Mouse (Mus musculus): ENCODE measurements around the gene Myod1.

Gene Myod1

GRCm38 (mm10) chr7:46391701-46392100 is 15.4 kb downstream of the Myod1 start:
- no peak for DNase-seq (ENCODE audit: low read depth)

GRCm38 (mm10) chr7:46393116-46393515 is 16.8 kb downstream of the Myod1 start:
- DNase-seq (ENCODE audit: low read depth), result peak; percentile 17

GRCm38 (mm10) chr7:46393718-46394511 is 17.6 kb downstream of the Myod1 start:
- DNase-seq (ENCODE audit: low read depth), result no peak

- DNase-seq (ENCODE audit: low read depth), result no peak
Measured at GRCm38 (mm10) chr7:46394933-46395332, 18.7 kb downstream of the Myod1 start.

GRCm38 (mm10) chr7:46395571-46395970 is 19.3 kb downstream of the Myod1 start:
- no peak for DNase-seq (ENCODE audit: low read depth)

- DNase-seq (ENCODE audit: low read depth), result no peak
Measured at GRCm38 (mm10) chr7:46396231-46396927, 20.1 kb downstream of the Myod1 start, which contains the start of gene Kcnc1. Gene Kcnc1 (plus strand): TSS chr7:46396497.

- no peak for DNase-seq (ENCODE audit: low read depth)
Measured at GRCm38 (mm10) chr7:46396928-46397731, 20.9 kb downstream of the Myod1 start.

GRCm38 (mm10) chr7:46397732-46398333 is 21.6 kb downstream of the Myod1 start:
- DNase-seq (ENCODE audit: low read depth), result no peak

GRCm38 (mm10) chr7:46398612-46399011 is 22.3 kb downstream of the Myod1 start:
- DNase-seq (ENCODE audit: low read depth), result no peak

GRCm38 (mm10) chr7:46399676-46400075 is 23.4 kb downstream of the Myod1 start:
- no peak for DNase-seq (ENCODE audit: low read depth)

- DNase-seq (ENCODE audit: low read depth), result no peak
Measured at GRCm38 (mm10) chr7:46400346-46400745, 24.1 kb downstream of the Myod1 start.

GRCm38 (mm10) chr7:46401371-46402180 is 25.3 kb downstream of the Myod1 start:
- no peak for DNase-seq (ENCODE audit: low read depth)

- DNase-seq (ENCODE audit: low read depth), result no peak
Measured at GRCm38 (mm10) chr7:46403616-46404485, 27.6 kb downstream of the Myod1 start.

GRCm38 (mm10) chr7:46404756-46405155 is 28.5 kb downstream of the Myod1 start:
- no peak for DNase-seq (ENCODE audit: low read depth)

- DNase-seq (ENCODE audit: low read depth), result no peak
Measured at GRCm38 (mm10) chr7:46408606-46409005, 32.3 kb downstream of the Myod1 start.

- no peak for DNase-seq (ENCODE audit: low read depth)
Measured at GRCm38 (mm10) chr7:46409204-46409789, 33.0 kb downstream of the Myod1 start.

GRCm38 (mm10) chr7:46410727-46411126 is 34.5 kb downstream of the Myod1 start:
- DNase-seq (ENCODE audit: low read depth), result no peak

- DNase-seq (ENCODE audit: low read depth), result no peak
Measured at GRCm38 (mm10) chr7:46412823-46413222, 36.5 kb downstream of the Myod1 start.

GRCm38 (mm10) chr7:46413959-46414725 is 37.9 kb downstream of the Myod1 start:
- no peak for DNase-seq (ENCODE audit: low read depth)

Data from fibroblast of lung, adult 2 months (primary cell).